Mouse (Mus musculus): Measurements from ENCODE around the gene Mpzl3. TPM values are rescaled to one million over a fixed set of nuclear protein-coding genes. Genes with fewer than 3 reads are reported as not detected.

Mpzl3 gene
- 1.6 TPM in 2 replicates for polyA plus RNA-seq (2015; fragmentation: Nextera tagmentation; extraction: Ambion mirVana)

GRCm38 (mm10) chr9:45055082-45055713 lies at the start of gene Mpzl3:
Gene Mpzl3, plus strand, starts transcription at chr9:45055186.
- H3K36me3 ChIP-seq: no peaks in the 10 kb centered on the region
- H3K27ac ChIP-seq: peak within 1 kb of the TSS; percentile 99
- peak; percentile 98 for ATAC-seq
- no peaks in the 10 kb centered on the region for H3K9me3 ChIP-seq
- peak within 1 kb of the TSS; percentile 67 for H3K9ac ChIP-seq (replicated peaks)
- WGBS: under 1% methylated on average over 32 of the region's 33 CpGs
- H3K27me3 ChIP-seq: peaks cover 62% of the 10 kb centered on the region
- 0 out of 2 replicates have a peak, but pooled peaks cover 6% of the 10 kb centered on the region for H3K4me1 ChIP-seq (replicated peaks)
- H3K4me2 ChIP-seq (replicated peaks): peak within 1 kb of the TSS; percentile 65
- peak within 1 kb of the TSS; percentile 66 for H3K4me3 ChIP-seq (replicated peaks)

- Histone ChIP-seq H3K9me3 (no peaks in the 10 kb centered on the region), H3K36me3 (no peaks in the 10 kb centered on the region), H3K4me1 (replicated peaks) (no peaks in the 10 kb centered on the region), H3K4me2 (replicated peaks) (no peak overlapping the region), H3K4me3 (replicated peaks) (no peak overlapping the region), H3K9ac (replicated peaks) (no peak overlapping the region), H3K27ac (no peak overlapping the region), H3K27me3 (0 out of 2 replicates have a peak, but pooled peaks cover 3% of the 10 kb centered on the region)
- no peak for ATAC-seq
- whole genome bisulfite sequencing: 81% methylated on average over 12 of the region's 12 CpGs
Observed at GRCm38 (mm10) chr9:45007404-45007803, 47.6 kb upstream of the Mpzl3 start.

GRCm38 (mm10) chr9:45008342-45008741 lies 46.6 kb upstream of the Mpzl3 start:
- no peaks in the 10 kb centered on the region for H3K9me3 ChIP-seq
- no peak for ATAC-seq
- 0 out of 2 replicates have a peak, but pooled peaks cover 3% of the 10 kb centered on the region for H3K27me3 ChIP-seq
- no peak overlapping the region for H3K4me2 ChIP-seq (replicated peaks)
- no peak overlapping the region for H3K4me3 ChIP-seq (replicated peaks)
- no peak overlapping the region for H3K9ac ChIP-seq (replicated peaks)
- H3K27ac ChIP-seq: no peak overlapping the region
- H3K4me1 ChIP-seq (replicated peaks): no peaks in the 10 kb centered on the region
- 53% methylated on average over 4 of the region's 4 CpGs for WGBS
- H3K36me3 ChIP-seq: no peaks in the 10 kb centered on the region

GRCm38 (mm10) chr9:45009180-45010078 lies 45.6 kb upstream of the Mpzl3 start, which contains the start of gene Cd3e:
Gene Cd3e, minus strand, starts transcription at chr9:45009627.
- ATAC-seq: no peak
- 84% methylated on average over 19 of the region's 19 CpGs for WGBS
- H3K9me3 ChIP-seq: no peaks in the 10 kb centered on the region
- H3K4me1 ChIP-seq (replicated peaks): no peaks in the 10 kb centered on the region
- H3K4me3 ChIP-seq (replicated peaks): no peak within 1 kb of the TSS
- H3K4me2 ChIP-seq (replicated peaks): no peak within 1 kb of the TSS
- no peaks in the 10 kb centered on the region for H3K36me3 ChIP-seq
- no peak within 1 kb of the TSS for H3K27ac ChIP-seq
- H3K9ac ChIP-seq (replicated peaks): no peak within 1 kb of the TSS
- H3K27me3 ChIP-seq: 0 out of 2 replicates have a peak, but pooled peaks cover 3% of the 10 kb centered on the region

- Histone ChIP-seq H3K36me3 (no peaks in the 10 kb centered on the region), H3K4me3 (replicated peaks) (no peak overlapping the region), H3K4me2 (replicated peaks) (no peak overlapping the region), H3K9ac (replicated peaks) (no peak overlapping the region), H3K4me1 (replicated peaks) (no peaks in the 10 kb centered on the region), H3K9me3 (no peaks in the 10 kb centered on the region), H3K27me3 (0 out of 2 replicates have a peak, but pooled peaks cover 3% of the 10 kb centered on the region), H3K27ac (no peak overlapping the region)
- WGBS: 78% methylated on average over 4 of the region's 4 CpGs
- ATAC-seq: no peak
Observed at GRCm38 (mm10) chr9:45010461-45010860, 44.5 kb upstream of the Mpzl3 start.

- Histone ChIP-seq H3K36me3 (no peaks in the 10 kb centered on the region), H3K9me3 (no peaks in the 10 kb centered on the region), H3K4me2 (replicated peaks) (no peak overlapping the region), H3K4me1 (replicated peaks) (no peaks in the 10 kb centered on the region), H3K27me3 (0 out of 2 replicates have a peak, but pooled peaks cover 3% of the 10 kb centered on the region), H3K27ac (no peak overlapping the region), H3K9ac (replicated peaks) (no peak overlapping the region), H3K4me3 (replicated peaks) (no peak overlapping the region)
- WGBS: 42% methylated on average over 6 of the region's 6 CpGs
- ATAC-seq: no peak
Observed at GRCm38 (mm10) chr9:45011291-45011690, 43.7 kb upstream of the Mpzl3 start.

GRCm38 (mm10) chr9:45014879-45015278 lies 40.1 kb upstream of the Mpzl3 start:
- Histone ChIP-seq H3K4me2 (replicated peaks) (no peak overlapping the region), H3K9me3 (no peaks in the 10 kb centered on the region), H3K9ac (replicated peaks) (no peak overlapping the region), H3K4me3 (replicated peaks) (no peak overlapping the region), H3K27me3 (0 out of 2 replicates have a peak, but pooled peaks cover 3% of the 10 kb centered on the region), H3K27ac (no peak overlapping the region), H3K36me3 (no peaks in the 10 kb centered on the region), H3K4me1 (replicated peaks) (no peaks in the 10 kb centered on the region)
- ATAC-seq: no peak
- 38% methylated on average over 2 of the region's 2 CpGs for WGBS

- H3K36me3 ChIP-seq: no peaks in the 10 kb centered on the region
- no peaks in the 10 kb centered on the region for H3K9me3 ChIP-seq
- no peak overlapping the region for H3K4me2 ChIP-seq (replicated peaks)
- no peak overlapping the region for H3K9ac ChIP-seq (replicated peaks)
- 66% methylated on average over 3 of the region's 3 CpGs for WGBS
- no peak overlapping the region for H3K27ac ChIP-seq
- H3K4me3 ChIP-seq (replicated peaks): no peak overlapping the region
- 0 out of 2 replicates have a peak, but pooled peaks cover 3% of the 10 kb centered on the region for H3K27me3 ChIP-seq
- H3K4me1 ChIP-seq (replicated peaks): no peaks in the 10 kb centered on the region
- no peak for ATAC-seq
Observed at GRCm38 (mm10) chr9:45015841-45016240, 39.1 kb upstream of the Mpzl3 start.

GRCm38 (mm10) chr9:45018031-45018430 lies 37.0 kb upstream of the Mpzl3 start:
- Histone ChIP-seq H3K9ac (replicated peaks) (no peak overlapping the region), H3K4me1 (replicated peaks) (no peaks in the 10 kb centered on the region), H3K36me3 (no peaks in the 10 kb centered on the region), H3K27ac (no peak overlapping the region), H3K4me3 (replicated peaks) (no peak overlapping the region), H3K9me3 (no peaks in the 10 kb centered on the region), H3K27me3 (no peaks in the 10 kb centered on the region), H3K4me2 (replicated peaks) (no peak overlapping the region)
- 88% methylated on average over 11 of the region's 11 CpGs for WGBS
- ATAC-seq: no peak

- 13% methylated on average over 3 of the region's 3 CpGs for WGBS
Observed at GRCm38 (mm10) chr9:45022800-45023199, 32.2 kb upstream of the Mpzl3 start.

GRCm38 (mm10) chr9:45023638-45024037 lies 31.3 kb upstream of the Mpzl3 start:
- no peak overlapping the region for H3K27ac ChIP-seq
- ATAC-seq: no peak
- no peak overlapping the region for H3K9ac ChIP-seq (replicated peaks)
- no peak overlapping the region for H3K4me3 ChIP-seq (replicated peaks)
- 62% methylated on average over 3 of the region's 3 CpGs for WGBS
- no peaks in the 10 kb centered on the region for H3K9me3 ChIP-seq
- H3K27me3 ChIP-seq: 0 out of 2 replicates have a peak, but pooled peaks cover 4% of the 10 kb centered on the region
- H3K4me2 ChIP-seq (replicated peaks): no peak overlapping the region
- no peaks in the 10 kb centered on the region for H3K4me1 ChIP-seq (replicated peaks)
- no peaks in the 10 kb centered on the region for H3K36me3 ChIP-seq

More at GRCm38 (mm10) chr9:45022800-45023199, 32.2 kb upstream of the Mpzl3 start:
- Histone ChIP-seq H3K27me3 (0 out of 2 replicates have a peak, but pooled peaks cover 4% of the 10 kb centered on the region), H3K9me3 (no peaks in the 10 kb centered on the region), H3K27ac (no peak overlapping the region), H3K36me3 (no peaks in the 10 kb centered on the region), H3K4me3 (replicated peaks) (no peak overlapping the region), H3K9ac (replicated peaks) (no peak overlapping the region), H3K4me1 (replicated peaks) (no peaks in the 10 kb centered on the region), H3K4me2 (replicated peaks) (no peak overlapping the region)
- no peak for ATAC-seq

- H3K27ac ChIP-seq: no peak overlapping the region
- H3K36me3 ChIP-seq: no peaks in the 10 kb centered on the region
- H3K4me3 ChIP-seq (replicated peaks): no peak overlapping the region
- no peaks in the 10 kb centered on the region for H3K9me3 ChIP-seq
- 85% methylated on average over 2 of the region's 2 CpGs for WGBS
- no peak for ATAC-seq
- H3K4me1 ChIP-seq (replicated peaks): no peaks in the 10 kb centered on the region
- no peak overlapping the region for H3K9ac ChIP-seq (replicated peaks)
- H3K4me2 ChIP-seq (replicated peaks): no peak overlapping the region
- 0 out of 2 replicates have a peak, but pooled peaks cover 4% of the 10 kb centered on the region for H3K27me3 ChIP-seq
Observed at GRCm38 (mm10) chr9:45024187-45024586, 30.8 kb upstream of the Mpzl3 start.
